Mouse (Mus musculus) megakaryocyte-erythroid progenitor cell, adult 5-6 weeks (primary cell): ENCODE results near the gene Lgr6. TPM values are rescaled to one million over a fixed set of nuclear protein-coding genes. Genes with fewer than 3 reads are reported as not detected.

Experiments
- ATAC-seq: replicated peaks from 2 replicates; pipeline ENCODE4 v1.8.0; 2016; ENCODE audit warnings: mild to moderate bottlenecking, inconsistent platforms; ENCODE audit not compliant: severe bottlenecking, poor library complexity, low FRiP score, low TSS enrichment
- total RNA-seq, 2 experiments: library from RNA; stranded (forward) in 1 of 2; stranded (reverse) in 1 of 2; fragments of 200-1000, 215-1000 nt in 1 of 2; fragments of >200 nt in 1 of 2; fragmentation: Nextera tagmentation in 1 of 2; gene quantifications; 2 replicates each; pipeline ENCODE4 v1.2.3; 2014 to 2017

The Lgr6 gene
- total RNA-seq (2014; fragmentation: Nextera tagmentation) (not detected in 2 replicates), total RNA-seq (2017) (not detected in 2 replicates)

- ATAC-seq = no peak
Measured at GRCm38 (mm10) chr1:135105124-135105523, at the start of gene Lgr6. Gene Lgr6, minus strand, starts transcription at chr1:135105276.

GRCm38 (mm10) chr1:135154411-135154959 lies 49.4 kb upstream of the Lgr6 start:
- peak; percentile 90 for ATAC-seq

- no peak for ATAC-seq
Measured at GRCm38 (mm10) chr1:135154011-135154410, 48.9 kb upstream of the Lgr6 start.

GRCm38 (mm10) chr1:135148996-135149395 lies 43.9 kb upstream of the Lgr6 start:
- no peak for ATAC-seq

- ATAC-seq = no peak
Measured at GRCm38 (mm10) chr1:135148476-135148875, 43.4 kb upstream of the Lgr6 start.

- peak; percentile 28 for ATAC-seq
Measured at GRCm38 (mm10) chr1:135147702-135148058, 42.6 kb upstream of the Lgr6 start.

- peak; percentile 28 for ATAC-seq
Measured at GRCm38 (mm10) chr1:135146946-135147701, 42.0 kb upstream of the Lgr6 start.

- peak; percentile 38 for ATAC-seq
Measured at GRCm38 (mm10) chr1:135146077-135146945, 41.2 kb upstream of the Lgr6 start, which contains the start of gene Arl8a. Gene Arl8a, plus strand, starts transcription at chr1:135146824.

GRCm38 (mm10) chr1:135143940-135144339 lies 38.9 kb upstream of the Lgr6 start:
- no peak for ATAC-seq

GRCm38 (mm10) chr1:135142452-135142851 lies 37.4 kb upstream of the Lgr6 start:
- no peak for ATAC-seq

- no peak; the same call in 1 of the 2 replicates for ATAC-seq
Measured at GRCm38 (mm10) chr1:135139906-135140305, 34.8 kb upstream of the Lgr6 start.

- ATAC-seq = no peak
Measured at GRCm38 (mm10) chr1:135136500-135136899, 31.4 kb upstream of the Lgr6 start.

GRCm38 (mm10) chr1:135135111-135135787 lies 30.2 kb upstream of the Lgr6 start:
- ATAC-seq = no peak

- peak; percentile 32; the same call in 1 of the 2 replicates for ATAC-seq
Measured at GRCm38 (mm10) chr1:135133678-135134435, 28.8 kb upstream of the Lgr6 start.

GRCm38 (mm10) chr1:135132893-135133369 lies 27.9 kb upstream of the Lgr6 start:
- peak; percentile 42 for ATAC-seq

- peak; percentile 78 for ATAC-seq
Measured at GRCm38 (mm10) chr1:135132473-135132872, 27.4 kb upstream of the Lgr6 start, which contains the start of gene Ptpn7. Gene Ptpn7, plus strand, starts transcription at chr1:135132700.

GRCm38 (mm10) chr1:135131560-135131959 lies 26.5 kb upstream of the Lgr6 start:
- ATAC-seq = no peak

GRCm38 (mm10) chr1:135131034-135131433 lies 26.0 kb upstream of the Lgr6 start:
- ATAC-seq = peak; percentile 33
